Mouse (Mus musculus) lung, postnatal 10 days (tissue): ENCODE results near the gene Gm38655.
A peak's percentile ranks its signal among the peaks of the same experiment; 100 is the strongest.
"Not testable (repeated sequence)": the region's sequence is repeated elsewhere in the genome, so short reads cannot be mapped to it uniquely, and the experiment has no call there.

ENCODE experiments used
- DNase-seq: peaks from one replicate; pipeline ENCODE4 v3.0.0; 2021

Gm38655 gene

GRCm38 (mm10) chr17:25165970-25166671 lies 9.2 kb downstream of the Gm38655 start:
- DNase-seq, result no peak

- no peak for DNase-seq
Observed at GRCm38 (mm10) chr17:25164770-25165169, 10.5 kb downstream of the Gm38655 start.

GRCm38 (mm10) chr17:25163387-25163786 lies 11.9 kb downstream of the Gm38655 start:
- no peak for DNase-seq

GRCm38 (mm10) chr17:25162161-25162560 lies 13.1 kb downstream of the Gm38655 start, which contains the start of gene Ccdc154:
Gene Ccdc154, plus strand, starts transcription at chr17:25162461.
- DNase-seq, result no peak

DNA sequence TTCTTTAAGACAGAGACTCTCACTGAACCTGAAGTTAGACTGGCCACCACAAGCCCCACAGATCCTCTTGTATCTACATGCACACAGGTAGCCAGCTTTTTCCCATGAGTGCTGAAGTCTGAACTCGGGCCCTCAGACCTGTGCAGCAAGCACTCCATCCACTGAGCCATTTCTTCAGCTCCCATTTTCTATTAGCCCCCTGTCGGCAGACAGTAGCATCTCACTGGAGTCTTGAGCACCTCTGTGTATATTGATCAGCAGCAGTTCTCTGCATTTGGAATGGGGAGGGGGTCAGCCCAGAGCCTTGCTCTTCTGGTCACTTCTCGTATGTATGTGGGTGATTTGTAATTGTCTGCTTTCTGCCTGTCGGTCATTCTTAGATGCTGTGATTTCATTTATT lies 35.3 kb downstream of the Gm38655 start:
- DNase-seq, result peak; percentile 41

DNA sequence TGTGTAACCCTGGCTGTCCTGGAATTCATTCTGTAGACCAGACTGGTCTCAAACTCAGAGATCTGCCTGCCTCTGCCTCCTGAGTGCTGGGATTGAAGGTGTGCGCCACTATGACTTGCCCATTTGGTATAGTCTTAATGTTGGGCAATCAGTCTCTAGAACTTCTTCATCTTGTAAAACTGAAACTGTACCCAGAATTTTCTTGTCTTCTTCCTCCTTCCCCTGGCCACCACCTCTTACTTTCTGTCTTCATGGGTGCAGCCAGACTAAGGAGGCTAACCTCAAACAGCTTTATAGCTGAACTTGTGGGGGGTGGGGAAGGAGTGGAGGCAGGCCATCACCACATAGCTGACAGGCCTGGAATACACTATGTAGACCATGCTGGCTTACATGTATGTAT lies 36.5 kb downstream of the Gm38655 start:
- no peak for DNase-seq

- DNase-seq, result no peak
Observed at GRCm38 (mm10) chr17:25135622-25136021, 39.6 kb downstream of the Gm38655 start.

- peak; percentile 96 for DNase-seq
Observed at GRCm38 (mm10) chr17:25133275-25133698, 42.0 kb downstream of the Gm38655 start, which contains the start of gene Clcn7. Gene Clcn7, plus strand, starts transcription at chr17:25133391.

DNA sequence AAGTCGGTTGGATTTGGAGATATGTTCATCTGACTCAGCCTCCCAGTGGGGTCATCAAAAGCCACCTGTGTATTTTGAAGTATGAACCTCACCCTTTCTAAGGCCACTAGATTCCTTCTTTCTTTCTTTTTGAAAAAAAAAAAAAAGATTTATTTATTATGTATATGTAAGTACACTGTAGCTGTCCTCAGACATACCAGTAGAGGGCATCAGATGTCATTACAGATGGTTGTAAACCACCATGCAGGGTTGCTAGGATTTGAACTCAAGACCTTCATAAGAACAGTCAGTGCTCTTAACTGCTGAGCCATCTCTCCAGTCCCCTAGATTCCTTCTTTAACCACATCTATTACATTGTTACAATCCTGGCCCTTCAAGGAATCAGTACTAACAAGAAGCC lies 45.2 kb downstream of the Gm38655 start:
- DNase-seq, result no peak

- DNase-seq, result no peak
Observed at GRCm38 (mm10) chr17:25127681-25128080, 47.6 kb downstream of the Gm38655 start.

DNA sequence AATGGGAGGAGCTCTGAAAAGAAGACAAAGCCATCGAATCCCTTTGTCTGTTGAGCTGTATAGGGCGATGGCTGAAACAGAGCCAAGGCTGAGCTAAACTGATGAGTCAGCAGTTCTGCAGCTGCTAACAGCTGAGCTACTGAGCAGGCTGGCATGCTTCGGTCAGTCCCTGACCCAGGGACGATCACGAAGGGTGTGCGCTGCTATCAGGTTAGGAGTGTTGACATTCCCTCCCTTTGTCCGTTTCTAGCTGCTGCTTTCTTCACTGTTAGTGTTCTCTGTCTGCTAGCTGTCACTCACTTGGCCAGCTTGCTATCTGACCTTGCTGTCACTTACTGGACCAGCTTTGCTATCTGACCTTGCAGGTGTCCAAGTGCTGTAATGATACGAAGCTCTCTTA lies 48.2 kb downstream of the Gm38655 start:
- DNase-seq, result no peak

- not testable (repeated sequence) for DNase-seq
Observed at GRCm38 (mm10) chr17:25125442-25126060, 49.7 kb downstream of the Gm38655 start.

DNA sequence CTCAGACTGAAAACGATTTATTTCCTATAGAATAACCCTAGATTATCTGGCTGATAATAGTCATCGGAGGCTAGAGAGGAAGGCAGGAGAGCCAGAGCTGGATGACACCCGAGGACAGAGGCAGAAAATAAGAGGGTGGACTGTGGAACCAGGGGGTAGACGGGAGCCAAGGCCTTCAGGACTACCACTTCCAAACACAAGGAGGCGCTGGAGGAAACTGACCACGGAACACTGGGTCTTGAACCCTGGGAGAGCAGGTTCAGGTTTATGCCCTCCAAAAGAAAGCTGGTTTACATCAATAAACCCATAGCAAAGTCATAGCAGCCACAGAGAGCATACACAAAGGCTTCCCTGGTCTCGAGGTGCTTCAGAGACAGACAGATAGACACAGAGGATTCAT lies 51.3 kb downstream of the Gm38655 start:
- DNase-seq, result peak; percentile 35
